Mouse (Mus musculus) forebrain, embryonic 16.5 days (tissue): Measurements from ENCODE around the gene P2ry12. TPM values are rescaled to one million over a fixed set of nuclear protein-coding genes. Genes with fewer than 3 reads are reported as not detected.

Experiments used
- ATAC-seq: fragments of 200-750 bp; cut with Nextera tagmentation; 2 replicates; pipeline ENCODE4 v1.8.0; 2017; ENCODE audit warnings: mild to moderate bottlenecking, moderate library complexity
- H3K27ac ChIP-seq: fragments of 300-500 bp; sonication (generic); 2 replicates; pipeline ENCODE4 v1.5.1; 2014; ENCODE audit warnings: low read length, control low read depth
- H3K27me3 ChIP-seq: fragments of 300-500 bp; sonication (generic); replicated peaks from 2 replicates; pipeline ENCODE4 v1.6.1; 2014; ENCODE audit warnings: low read length; ENCODE audit not compliant: control insufficient read depth, insufficient read depth
- H3K36me3 ChIP-seq: fragments of 300-500 bp; sonication (generic); 2 replicates; pipeline ENCODE4 v1.6.1; 2014; ENCODE audit not compliant: control insufficient read depth, insufficient read depth
- H3K4me1 ChIP-seq: fragments of 300-500 bp; sonication (generic); replicated peaks from 2 replicates; pipeline ENCODE4 v1.6.1; 2014; ENCODE audit warnings: low read length; ENCODE audit not compliant: control insufficient read depth, insufficient read depth
- H3K4me2 ChIP-seq: fragments of 300-500 bp; sonication (generic); 2 replicates; pipeline ENCODE4 v1.6.1; 2014; ENCODE audit warnings: mild to moderate bottlenecking, low read length, control low read depth
- H3K4me3 ChIP-seq: fragments of 300-500 bp; sonication (generic); replicated peaks from 2 replicates; pipeline ENCODE4 v1.5.1; 2014; ENCODE audit warnings: mild to moderate bottlenecking, low read length, control low read depth
- H3K9ac ChIP-seq: fragments of 300-500 bp; sonication (generic); replicated peaks from 2 replicates; pipeline ENCODE4 v1.6.1; 2014; ENCODE audit warnings: low read depth, low read length, control low read depth
- H3K9me3 ChIP-seq: fragments of 300-500 bp; sonication (generic); 2 replicates; pipeline ENCODE4 v1.6.1; 2016; ENCODE audit warnings: low read length; ENCODE audit not compliant: control insufficient read depth
- WGBS: fragments of 180-500 bp; shearing (Covaris S2); extraction: QIAGEN DNeasy Blood & Tissue Kit; methylation state at CpG from one replicate; pipeline ENCODE4 v1.1.7; 2014; 5-methylcytosine and 5-hydroxymethylcytosine counted together
- polyA plus RNA-seq: library from polyadenylated mRNA; unstranded; fragments of >200 nt; fragmentation: Nextera tagmentation; extraction: Ambion mirVana; gene quantifications from 2 replicates; pipeline ENCODE4 v1.2.1, GENCODE M21; 2015

P2ry12 gene
- polyA plus RNA-seq, 1 experiment from 2014 or later: 9.8 TPM

DNA sequence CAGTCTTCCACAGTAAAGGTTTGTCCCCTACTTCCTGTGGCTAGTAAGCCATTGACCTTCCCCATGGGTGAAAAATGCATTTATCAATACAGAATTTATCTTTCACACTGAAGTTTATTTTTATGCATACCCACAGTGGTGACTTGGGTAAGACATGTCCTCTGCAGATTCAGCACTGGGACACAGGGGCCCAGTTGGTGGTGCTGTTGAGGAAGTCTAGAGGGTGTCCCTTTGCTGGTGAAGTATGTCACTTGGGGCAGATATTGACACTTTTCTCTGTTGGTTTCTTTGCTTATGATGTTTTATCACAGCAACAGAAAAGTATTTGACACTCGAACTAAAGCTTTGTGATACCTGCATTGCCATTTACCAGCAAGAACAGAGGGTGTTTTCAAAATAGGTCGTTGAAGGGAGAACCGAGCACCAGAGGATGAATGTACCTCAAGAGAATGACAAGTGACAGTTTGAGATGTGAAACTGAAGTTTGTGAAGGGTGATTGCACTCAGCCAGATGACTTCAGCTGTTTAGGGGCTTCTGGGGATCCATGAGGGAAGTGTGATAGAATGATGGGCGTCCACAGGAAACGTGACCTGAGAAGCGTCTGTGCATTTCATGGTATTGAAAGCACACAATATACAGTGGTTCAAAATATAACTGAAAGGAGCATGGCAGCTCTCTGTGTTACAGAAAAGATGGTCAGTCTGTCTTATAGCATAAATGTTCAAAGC lies 88.1 kb downstream of the P2ry12 start:
- no peak overlapping the region for H3K4me2 ChIP-seq
- no peak overlapping the region for H3K27ac ChIP-seq
- H3K4me3 ChIP-seq: no peak overlapping the region
- 87% methylated on average over 6 of the region's 6 CpGs for WGBS
- H3K27me3 ChIP-seq: no peaks in the 10 kb centered on the region
- ATAC-seq: no peak
- no peaks in the 10 kb centered on the region for H3K36me3 ChIP-seq
- no peaks in the 10 kb centered on the region for H3K9me3 ChIP-seq
- no peak overlapping the region for H3K9ac ChIP-seq
- H3K4me1 ChIP-seq: no peaks in the 10 kb centered on the region

- 81% methylated on average over 2 of the region's 2 CpGs for WGBS
- Histone ChIP-seq H3K27ac (no peak overlapping the region), H3K4me3 (no peak overlapping the region)
Measured at GRCm38 (mm10) chr3:59169921-59170627, 92.6 kb downstream of the P2ry12 start.

GRCm38 (mm10) chr3:59169215-59169614 lies 93.5 kb downstream of the P2ry12 start:
- Histone ChIP-seq H3K4me2 (no peak overlapping the region), H3K4me1 (no peaks in the 10 kb centered on the region), H3K27ac (no peak overlapping the region), H3K27me3 (no peaks in the 10 kb centered on the region), H3K4me3 (no peak overlapping the region), H3K9me3 (no peaks in the 10 kb centered on the region), H3K36me3 (no peaks in the 10 kb centered on the region), H3K9ac (no peak overlapping the region)
- WGBS: 87% methylated on average over 4 of the region's 4 CpGs
- no peak for ATAC-seq

More at GRCm38 (mm10) chr3:59169921-59170627, 92.6 kb downstream of the P2ry12 start:
- no peak overlapping the region for H3K9ac ChIP-seq
- no peaks in the 10 kb centered on the region for H3K4me1 ChIP-seq
- H3K27me3 ChIP-seq: no peaks in the 10 kb centered on the region
- H3K4me2 ChIP-seq: no peak overlapping the region
- no peaks in the 10 kb centered on the region for H3K9me3 ChIP-seq
- no peak for ATAC-seq
- no peaks in the 10 kb centered on the region for H3K36me3 ChIP-seq

DNA sequence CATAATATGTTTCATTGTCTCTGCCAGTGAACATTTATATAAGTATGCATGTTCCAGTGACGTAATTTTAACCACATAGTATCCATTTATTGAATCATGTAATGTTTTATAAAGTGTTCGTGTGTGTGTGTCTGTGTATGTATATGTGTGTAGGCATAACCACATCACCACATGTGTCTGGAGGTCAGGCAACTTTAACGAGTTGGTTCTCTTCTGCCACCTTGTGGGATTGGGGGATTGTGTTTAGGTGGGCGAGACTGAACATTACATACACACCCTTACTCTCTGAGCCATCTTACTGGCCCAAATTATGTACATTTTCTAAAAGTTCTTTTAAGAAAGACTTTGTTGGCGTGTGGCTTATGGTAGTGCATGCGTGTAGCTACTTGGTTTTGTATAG lies 94.2 kb downstream of the P2ry12 start:
- ATAC-seq: no peak
- H3K4me3 ChIP-seq: no peak overlapping the region
- no peaks in the 10 kb centered on the region for H3K36me3 ChIP-seq
- no peaks in the 10 kb centered on the region for H3K4me1 ChIP-seq
- no peaks in the 10 kb centered on the region for H3K9me3 ChIP-seq
- H3K4me2 ChIP-seq: no peak overlapping the region
- no peak overlapping the region for H3K27ac ChIP-seq
- 91% methylated on average over 6 of the region's 6 CpGs for WGBS
- H3K9ac ChIP-seq: no peak overlapping the region
- H3K27me3 ChIP-seq: no peaks in the 10 kb centered on the region

GRCm38 (mm10) chr3:59167417-59168054 lies 95.1 kb downstream of the P2ry12 start:
- Histone ChIP-seq H3K9ac (no peak overlapping the region), H3K4me2 (no peak overlapping the region), H3K36me3 (no peaks in the 10 kb centered on the region), H3K4me1 (no peaks in the 10 kb centered on the region), H3K9me3 (no peaks in the 10 kb centered on the region), H3K4me3 (no peak overlapping the region), H3K27me3 (no peaks in the 10 kb centered on the region), H3K27ac (no peak overlapping the region)
- no peak for ATAC-seq
- 79% methylated on average over 2 of the region's 2 CpGs for whole genome bisulfite sequencing

Other genes starting within 250 kb of the P2ry12 start
- 0.81 and 1.8 TPM in 2 replicates for gene Gpr171, start 161.1 kb downstream of the P2ry12 start, polyA plus RNA-seq
- 3.9 and 4.3 TPM in 2 replicates for gene P2ry14, start 109.3 kb downstream of the P2ry12 start, polyA plus RNA-seq
- gene Gpr87, start 67.8 kb downstream of the P2ry12 start, polyA plus RNA-seq: 0.22 TPM in 1 of 2 replicates, not detected in the other
- gene P2ry13, start 52.0 kb downstream of the P2ry12 start, polyA plus RNA-seq: 1.8 and 2.2 TPM in 2 replicates
- gene Igsf10, start 81.5 kb upstream of the P2ry12 start, polyA plus RNA-seq: 2.3 and 2.5 TPM in 2 replicates